Mouse (Mus musculus) cortical plate, adult 2 months (tissue): ENCODE results near the gene Pla2g12a.

ENCODE experiments used
- CTCF ChIP-seq: fragments of 200-500 bp; IDR thresholded peaks from 2 replicates; pipeline ENCODE4 v1.5.1; 2011; ENCODE audit warnings: mild to moderate bottlenecking, control low read depth, low read length; ENCODE audit not compliant: insufficient read depth; ENCODE audit errors: extremely low read depth
- POLR2A ChIP-seq: fragments of 200-500 bp; IDR thresholded peaks from 2 replicates; pipeline ENCODE4 v1.6.1; 2011; ENCODE audit warnings: mild to moderate bottlenecking, low read length, control low read depth; ENCODE audit not compliant: insufficient read depth; ENCODE audit errors: extremely low read depth

DNA sequence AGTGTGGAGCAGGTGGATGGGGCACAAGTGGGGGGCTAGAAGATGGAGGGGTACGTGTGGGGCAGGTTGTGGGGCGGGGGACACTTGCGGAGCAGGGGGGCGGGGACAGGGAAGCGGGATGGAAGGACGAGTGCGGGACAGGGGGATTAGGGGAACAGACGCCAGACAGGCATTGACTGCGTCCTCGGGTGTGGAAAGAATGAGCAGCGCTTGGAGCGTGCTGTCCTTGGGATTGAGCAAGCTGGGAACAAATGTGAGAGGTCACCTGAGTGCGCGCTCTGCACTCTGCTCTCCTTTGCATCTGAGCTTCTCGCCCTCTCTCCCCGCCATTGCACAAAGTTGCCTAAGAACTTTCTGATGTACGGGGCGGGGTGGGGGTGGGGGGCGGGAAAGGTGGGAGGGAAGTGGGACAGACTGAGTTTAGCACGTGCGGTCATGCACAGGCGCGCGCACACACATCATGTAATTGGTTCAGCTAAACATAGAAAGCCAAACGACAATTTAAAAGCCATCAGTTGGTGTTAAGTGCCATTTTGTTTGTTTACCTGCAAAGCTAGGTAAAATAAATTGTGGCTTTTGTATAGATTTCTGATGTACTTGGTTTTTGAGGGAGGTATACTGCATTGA, 838 bp downstream of the Pla2g12a start:
- no peak for TF ChIP-seq CTCF
- no peak for TF ChIP-seq POLR2A
